Mouse (Mus musculus): Measurements from ENCODE around the gene Slc44a5. TPM values are rescaled to one million over a fixed set of nuclear protein-coding genes. Genes with fewer than 3 reads are reported as not detected.
A peak's percentile ranks its signal among the peaks of the same experiment; 100 is the strongest.

Slc44a5 gene
- polyA plus RNA-seq, 1 experiment from 2014 or later = 0.56 TPM

GRCm38 (mm10) chr3:153943003-153943640 lies 30.1 kb upstream of the Slc44a5 start:
- H3K27ac ChIP-seq (ENCODE audit: low read length) = peak overlapping the region; percentile 77; the same call in 1 of the 2 replicates
- peak overlapping the region; percentile 53 for H3K4me2 ChIP-seq (ENCODE audit: low read depth, low read length)
- H3K27me3 ChIP-seq (replicated peaks; ENCODE audit: control insufficient read depth, insufficient read depth, low read length) = no peaks in the 10 kb centered on the region
- no peak overlapping the region; the same call in 1 of the 2 replicates for H3K9ac ChIP-seq (ENCODE audit: low read depth, low read length)
- H3K4me1 ChIP-seq (ENCODE audit: control insufficient read depth, insufficient read depth, low read length) = peaks cover 7% of the 10 kb centered on the region; the same call in 1 of the 2 replicates
- WGBS = 20% methylated on average over 12 of the region's 12 CpGs
- H3K9me3 ChIP-seq (ENCODE audit: control insufficient read depth, low read length) = no peaks in the 10 kb centered on the region
- ATAC-seq = no peak
- peak overlapping the region; percentile 67 for H3K4me3 ChIP-seq (ENCODE audit: low read length)
- H3K36me3 ChIP-seq (ENCODE audit: control insufficient read depth, insufficient read depth, low read length) = no peaks in the 10 kb centered on the region; the same call in 1 of the 2 replicates

GRCm38 (mm10) chr3:153943901-153944334 lies 29.3 kb upstream of the Slc44a5 start:
- H3K4me3 ChIP-seq (ENCODE audit: low read length) = peak overlapping the region; percentile 67
- H3K9me3 ChIP-seq (ENCODE audit: control insufficient read depth, low read length) = no peaks in the 10 kb centered on the region
- WGBS = under 1% methylated on average over 19 of the region's 19 CpGs
- peak overlapping the region; percentile 53 for H3K4me2 ChIP-seq (ENCODE audit: low read depth, low read length)
- H3K36me3 ChIP-seq (ENCODE audit: control insufficient read depth, insufficient read depth, low read length) = no peaks in the 10 kb centered on the region; the same call in 1 of the 2 replicates
- peak; percentile 78 for ATAC-seq
- peaks cover 7% of the 10 kb centered on the region; the same call in 1 of the 2 replicates for H3K4me1 ChIP-seq (ENCODE audit: control insufficient read depth, insufficient read depth, low read length)
- no peaks in the 10 kb centered on the region for H3K27me3 ChIP-seq (replicated peaks; ENCODE audit: control insufficient read depth, insufficient read depth, low read length)
- H3K9ac ChIP-seq (ENCODE audit: low read depth, low read length) = peak overlapping the region; percentile 79
- peak overlapping the region; percentile 77 for H3K27ac ChIP-seq (ENCODE audit: low read length)

GRCm38 (mm10) chr3:153944335-153944990 lies 28.8 kb upstream of the Slc44a5 start, which contains the start of gene Acadm:
Gene Acadm (minus strand): TSS chr3:153944632.
- H3K4me1 ChIP-seq (ENCODE audit: control insufficient read depth, insufficient read depth, low read length) = peaks cover 7% of the 10 kb centered on the region; the same call in 1 of the 2 replicates

GRCm38 (mm10) chr3:153947271-153947670 lies 26.0 kb upstream of the Slc44a5 start:
- H3K9me3 ChIP-seq (ENCODE audit: control insufficient read depth, low read length) = no peaks in the 10 kb centered on the region
- H3K4me1 ChIP-seq (ENCODE audit: control insufficient read depth, insufficient read depth, low read length) = peaks cover 7% of the 10 kb centered on the region; the same call in 1 of the 2 replicates
- 67% methylated on average over 4 of the region's 4 CpGs for WGBS
- no peak for ATAC-seq
- H3K36me3 ChIP-seq (ENCODE audit: control insufficient read depth, insufficient read depth, low read length) = no peaks in the 10 kb centered on the region
- no peaks in the 10 kb centered on the region for H3K27me3 ChIP-seq (replicated peaks; ENCODE audit: control insufficient read depth, insufficient read depth, low read length)
- H3K27ac ChIP-seq (ENCODE audit: low read length) = no peak overlapping the region
- no peak overlapping the region for H3K4me3 ChIP-seq (ENCODE audit: low read length)
- H3K4me2 ChIP-seq (ENCODE audit: low read depth, low read length) = no peak overlapping the region
- H3K9ac ChIP-seq (ENCODE audit: low read depth, low read length) = no peak overlapping the region

More at GRCm38 (mm10) chr3:153944335-153944990, 28.8 kb upstream of the Slc44a5 start, which contains the start of gene Acadm:
- WGBS = under 1% methylated on average over 41 of the region's 41 CpGs
- peak within 1 kb of the TSS; percentile 53 for H3K4me2 ChIP-seq (ENCODE audit: low read depth, low read length)
- no peaks in the 10 kb centered on the region for H3K9me3 ChIP-seq (ENCODE audit: control insufficient read depth, low read length)
- H3K27me3 ChIP-seq (replicated peaks; ENCODE audit: control insufficient read depth, insufficient read depth, low read length) = no peaks in the 10 kb centered on the region
- H3K9ac ChIP-seq (ENCODE audit: low read depth, low read length) = peak within 1 kb of the TSS; percentile 79
- peak within 1 kb of the TSS; percentile 67 for H3K4me3 ChIP-seq (ENCODE audit: low read length)
- H3K36me3 ChIP-seq (ENCODE audit: control insufficient read depth, insufficient read depth, low read length) = no peaks in the 10 kb centered on the region; the same call in 1 of the 2 replicates
- ATAC-seq = peak; percentile 98
- H3K27ac ChIP-seq (ENCODE audit: low read length) = peak within 1 kb of the TSS; percentile 77

- Histone ChIP-seq H3K9me3 (ENCODE audit: control insufficient read depth, low read length) (no peaks in the 10 kb centered on the region), H3K4me1 (ENCODE audit: control insufficient read depth, insufficient read depth, low read length) (no peaks in the 10 kb centered on the region), H3K4me2 (ENCODE audit: low read depth, low read length) (no peak overlapping the region), H3K36me3 (ENCODE audit: control insufficient read depth, insufficient read depth, low read length) (no peaks in the 10 kb centered on the region), H3K4me3 (ENCODE audit: low read length) (no peak overlapping the region), H3K27ac (ENCODE audit: low read length) (no peak overlapping the region), H3K9ac (ENCODE audit: low read depth, low read length) (no peak overlapping the region), H3K27me3 (replicated peaks; ENCODE audit: control insufficient read depth, insufficient read depth, low read length) (no peaks in the 10 kb centered on the region)
- no peak for ATAC-seq
- WGBS = 84% methylated on average over 2 of the region's 2 CpGs
Observed at GRCm38 (mm10) chr3:153948176-153948575, 25.1 kb upstream of the Slc44a5 start.

GRCm38 (mm10) chr3:153957916-153958315 lies 15.3 kb upstream of the Slc44a5 start:
- WGBS = 92% methylated on average over 5 of the region's 5 CpGs
- no peaks in the 10 kb centered on the region for H3K27me3 ChIP-seq (replicated peaks; ENCODE audit: control insufficient read depth, insufficient read depth, low read length)
- ATAC-seq = no peak
- no peaks in the 10 kb centered on the region for H3K4me1 ChIP-seq (ENCODE audit: control insufficient read depth, insufficient read depth, low read length)
- no peak overlapping the region for H3K27ac ChIP-seq (ENCODE audit: low read length)
- no peak overlapping the region for H3K4me3 ChIP-seq (ENCODE audit: low read length)
- H3K4me2 ChIP-seq (ENCODE audit: low read depth, low read length) = no peak overlapping the region
- H3K9me3 ChIP-seq (ENCODE audit: control insufficient read depth, low read length) = no peaks in the 10 kb centered on the region
- H3K9ac ChIP-seq (ENCODE audit: low read depth, low read length) = no peak overlapping the region
- H3K36me3 ChIP-seq (ENCODE audit: control insufficient read depth, insufficient read depth, low read length) = no peaks in the 10 kb centered on the region

GRCm38 (mm10) chr3:153959035-153959730 lies 14.1 kb upstream of the Slc44a5 start:
- H3K4me3 ChIP-seq (ENCODE audit: low read length) = no peak overlapping the region
- no peak overlapping the region for H3K27ac ChIP-seq (ENCODE audit: low read length)
- H3K9ac ChIP-seq (ENCODE audit: low read depth, low read length) = no peak overlapping the region
- peak; percentile 57 for ATAC-seq
- WGBS = 90% methylated on average over 1 of the region's 1 CpGs
- H3K4me2 ChIP-seq (ENCODE audit: low read depth, low read length) = no peak overlapping the region
- no peaks in the 10 kb centered on the region for H3K4me1 ChIP-seq (ENCODE audit: control insufficient read depth, insufficient read depth, low read length)
- H3K9me3 ChIP-seq (ENCODE audit: control insufficient read depth, low read length) = no peaks in the 10 kb centered on the region
- H3K27me3 ChIP-seq (replicated peaks; ENCODE audit: control insufficient read depth, insufficient read depth, low read length) = no peaks in the 10 kb centered on the region
- H3K36me3 ChIP-seq (ENCODE audit: control insufficient read depth, insufficient read depth, low read length) = no peaks in the 10 kb centered on the region

- no peaks in the 10 kb centered on the region for H3K9me3 ChIP-seq (ENCODE audit: control insufficient read depth, low read length)
- WGBS = 61% methylated on average over 9 of the region's 9 CpGs
- peak; percentile 86 for ATAC-seq
- no peak overlapping the region for H3K27ac ChIP-seq (ENCODE audit: low read length)
- H3K36me3 ChIP-seq (ENCODE audit: control insufficient read depth, insufficient read depth, low read length) = no peaks in the 10 kb centered on the region
- H3K4me1 ChIP-seq (ENCODE audit: control insufficient read depth, insufficient read depth, low read length) = no peaks in the 10 kb centered on the region
- H3K27me3 ChIP-seq (replicated peaks; ENCODE audit: control insufficient read depth, insufficient read depth, low read length) = no peaks in the 10 kb centered on the region
- no peak overlapping the region for H3K4me3 ChIP-seq (ENCODE audit: low read length)
- H3K9ac ChIP-seq (ENCODE audit: low read depth, low read length) = no peak overlapping the region
- no peak overlapping the region for H3K4me2 ChIP-seq (ENCODE audit: low read depth, low read length)
Observed at GRCm38 (mm10) chr3:153959731-153960207, 13.5 kb upstream of the Slc44a5 start.

- Histone ChIP-seq H3K36me3 (ENCODE audit: control insufficient read depth, insufficient read depth, low read length) (no peaks in the 10 kb centered on the region), H3K27me3 (replicated peaks; ENCODE audit: control insufficient read depth, insufficient read depth, low read length) (no peaks in the 10 kb centered on the region), H3K9ac (ENCODE audit: low read depth, low read length) (no peak overlapping the region), H3K4me3 (ENCODE audit: low read length) (no peak overlapping the region), H3K9me3 (ENCODE audit: control insufficient read depth, low read length) (no peaks in the 10 kb centered on the region), H3K4me2 (ENCODE audit: low read depth, low read length) (no peak overlapping the region), H3K4me1 (ENCODE audit: control insufficient read depth, insufficient read depth, low read length) (no peaks in the 10 kb centered on the region), H3K27ac (ENCODE audit: low read length) (no peak overlapping the region)
- WGBS = 58% methylated on average over 2 of the region's 2 CpGs
- ATAC-seq = no peak
Observed at GRCm38 (mm10) chr3:153960884-153961283, 12.4 kb upstream of the Slc44a5 start.

All from intestine, embryonic 16.5 days (tissue).